Mouse (Mus musculus) adrenal gland (tissue): ENCODE results near the gene Dcp1b.

Experiments
- intact Hi-C: fragments of 180-260 bp; cut with DNase I; formaldehyde crosslinking; loops from one replicate; pipeline ENCODE4 v1.15.1; 2025

Dcp1b gene

GRCm38 (mm10) chr6:119227001-119227400 lies 51.9 kb downstream of the Dcp1b start:
- intact Hi-C loops, result no loop called here

- intact Hi-C loops, result no loop called here
Measured at GRCm38 (mm10) chr6:119228861-119229603, 54.0 kb downstream of the Dcp1b start.

- intact Hi-C loops, result no loop called here
Measured at GRCm38 (mm10) chr6:119233066-119233465, 58.0 kb downstream of the Dcp1b start.

GRCm38 (mm10) chr6:119235441-119235840 lies 60.4 kb downstream of the Dcp1b start:
- intact Hi-C loops, result loop anchor here (5.0 kb wide), 1 partner anchor 87 kb away; no protein-coding TSS in a partner anchor

GRCm38 (mm10) chr6:119236241-119236640 lies 61.2 kb downstream of the Dcp1b start, which contains the start of gene Cacna2d4:
Gene Cacna2d4, plus strand, starts transcription at chr6:119236526.
- intact Hi-C loops, result loop anchor here (5.0 kb wide), 1 partner anchor 86 kb away; no protein-coding TSS in a partner anchor

GRCm38 (mm10) chr6:119237427-119237989 lies 62.5 kb downstream of the Dcp1b start:
- intact Hi-C loops, result loop anchor here (5.0 kb wide), 1 partner anchor 85 kb away; no protein-coding TSS in a partner anchor

- intact Hi-C loops, result loop anchor here (5.0 kb wide), 1 partner anchor 83 kb away; no protein-coding TSS in a partner anchor
Measured at GRCm38 (mm10) chr6:119239341-119240005, 64.4 kb downstream of the Dcp1b start.

GRCm38 (mm10) chr6:119240256-119240655 lies 65.2 kb downstream of the Dcp1b start:
- intact Hi-C loops, result no loop called here

- intact Hi-C loops, result no loop called here
Measured at GRCm38 (mm10) chr6:119240871-119241705, 66.0 kb downstream of the Dcp1b start.

- intact Hi-C loops, result no loop called here
Measured at GRCm38 (mm10) chr6:119246082-119246481, 71.0 kb downstream of the Dcp1b start.

GRCm38 (mm10) chr6:119248578-119248977 lies 73.5 kb downstream of the Dcp1b start:
- intact Hi-C loops, result no loop called here

- intact Hi-C loops, result no loop called here
Measured at GRCm38 (mm10) chr6:119249726-119250125, 74.7 kb downstream of the Dcp1b start.

GRCm38 (mm10) chr6:119251704-119252103 lies 76.7 kb downstream of the Dcp1b start:
- intact Hi-C loops, result no loop called here
